Mouse (Mus musculus): ENCODE measurements around the gene Lrrc74b. TPM values are rescaled to one million over a fixed set of nuclear protein-coding genes. Genes with fewer than 3 reads are reported as not detected.

The Lrrc74b gene
- polyA plus RNA-seq, 1 experiment from 2014 or later: 0.20 TPM

GRCm38 (mm10) chr16:17575870-17576824, 15.1 kb upstream of the Lrrc74b start:
- no peak for ATAC-seq (ENCODE audit: insufficient number of reproducible peaks, low FRiP score, low TSS enrichment, low read depth)
- H3K4me2 ChIP-seq (ENCODE audit: low read depth, severe bottlenecking): peak overlapping the region; percentile 63
- WGBS: 14% methylated on average over 45 of the region's 45 CpGs
- H3K4me1 ChIP-seq (ENCODE audit: control insufficient read depth, insufficient read depth, low read length): no peaks in the 10 kb centered on the region
- no peaks in the 10 kb centered on the region for H3K36me3 ChIP-seq (ENCODE audit: control insufficient read depth, insufficient read depth, low read length)
- peak overlapping the region; percentile 41 for H3K4me3 ChIP-seq (ENCODE audit: low read depth, low read length)
- no peak overlapping the region for H3K27ac ChIP-seq (replicated peaks; ENCODE audit: low read depth, low read length)
- H3K9me3 ChIP-seq (ENCODE audit: control insufficient read depth, low read length): no peaks in the 10 kb centered on the region
- DNase-seq (ENCODE audit: low spot score): peak; percentile 46
- H3K27me3 ChIP-seq (ENCODE audit: control insufficient read depth, insufficient read depth, low read length): peaks cover 27% of the 10 kb centered on the region
- peak overlapping the region; percentile 32; the same call in 1 of the 2 replicates for H3K9ac ChIP-seq (ENCODE audit: low read length)

DNA sequence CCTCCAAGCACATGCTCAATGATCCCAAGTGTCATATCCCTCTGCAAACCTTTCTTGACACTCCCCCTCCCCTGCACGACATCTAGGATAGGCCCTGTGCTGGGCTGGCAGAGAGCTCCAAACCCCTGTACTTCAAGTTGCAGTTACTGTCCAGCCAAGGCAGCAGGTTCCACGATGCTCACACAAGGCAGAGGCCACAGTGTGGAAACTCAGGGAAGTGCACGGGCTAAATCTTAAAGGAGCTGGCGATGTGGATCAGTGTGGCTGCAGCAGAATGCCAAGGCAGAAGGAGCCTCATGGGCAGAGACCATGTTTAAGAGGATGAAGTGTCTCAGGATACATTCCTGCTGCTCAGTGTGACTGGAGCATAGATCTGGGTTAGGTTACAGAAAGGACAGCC, 5.1 kb upstream of the Lrrc74b start:
- Histone ChIP-seq H3K27ac (replicated peaks; ENCODE audit: low read depth, low read length) (no peak overlapping the region), H3K4me2 (ENCODE audit: low read depth, severe bottlenecking) (no peak overlapping the region), H3K4me3 (ENCODE audit: low read depth, low read length) (no peak overlapping the region), H3K9me3 (ENCODE audit: control insufficient read depth, low read length) (no peaks in the 10 kb centered on the region), H3K9ac (ENCODE audit: low read length) (no peak overlapping the region), H3K4me1 (ENCODE audit: control insufficient read depth, insufficient read depth, low read length) (peaks cover 3% of the 10 kb centered on the region; the same call in 1 of the 2 replicates), H3K27me3 (ENCODE audit: control insufficient read depth, insufficient read depth, low read length) (0 out of 2 replicates have a peak, but pooled peaks cover 4% of the 10 kb centered on the region), H3K36me3 (ENCODE audit: control insufficient read depth, insufficient read depth, low read length) (no peaks in the 10 kb centered on the region)
- DNase-seq (ENCODE audit: low spot score) (no peak), ATAC-seq (ENCODE audit: insufficient number of reproducible peaks, low FRiP score, low TSS enrichment, low read depth) (no peak)
- WGBS: 33% methylated on average over 4 of the region's 4 CpGs

DNA sequence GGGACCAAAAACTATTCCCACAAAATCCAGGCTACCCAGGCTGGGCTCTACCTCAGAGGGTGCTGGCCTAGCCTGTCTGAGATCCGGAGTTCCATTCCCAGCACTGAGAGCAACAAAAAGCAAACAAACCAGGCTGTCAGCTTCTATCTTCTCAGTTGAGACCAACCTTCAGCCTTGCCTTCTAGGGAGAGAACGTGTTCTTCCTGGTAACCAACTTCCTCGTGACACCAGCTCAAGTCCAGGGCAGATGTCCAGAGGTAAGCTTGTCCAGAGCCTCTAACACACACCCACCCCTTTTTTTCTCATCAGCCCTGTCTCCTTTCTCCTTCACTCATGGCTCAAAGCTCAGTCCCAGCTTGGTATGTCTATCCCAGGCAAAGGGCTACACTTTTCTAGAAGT, 3.7 kb upstream of the Lrrc74b start:
- no peak overlapping the region for H3K4me2 ChIP-seq (ENCODE audit: low read depth, severe bottlenecking)
- no peaks in the 10 kb centered on the region for H3K9me3 ChIP-seq (ENCODE audit: control insufficient read depth, low read length)
- no peak overlapping the region for H3K27ac ChIP-seq (replicated peaks; ENCODE audit: low read depth, low read length)
- 69% methylated on average over 3 of the region's 3 CpGs for WGBS
- peaks cover 11% of the 10 kb centered on the region; the same call in 1 of the 2 replicates for H3K27me3 ChIP-seq (ENCODE audit: control insufficient read depth, insufficient read depth, low read length)
- peaks cover 6% of the 10 kb centered on the region for H3K4me1 ChIP-seq (ENCODE audit: control insufficient read depth, insufficient read depth, low read length)
- no peak for DNase-seq (ENCODE audit: low spot score)
- ATAC-seq (ENCODE audit: insufficient number of reproducible peaks, low FRiP score, low TSS enrichment, low read depth): no peak
- H3K36me3 ChIP-seq (ENCODE audit: control insufficient read depth, insufficient read depth, low read length): no peaks in the 10 kb centered on the region
- no peak overlapping the region for H3K9ac ChIP-seq (ENCODE audit: low read length)
- no peak overlapping the region for H3K4me3 ChIP-seq (ENCODE audit: low read depth, low read length)

- Histone ChIP-seq H3K4me1 (ENCODE audit: control insufficient read depth, insufficient read depth, low read length) (peaks cover 6% of the 10 kb centered on the region), H3K9me3 (ENCODE audit: control insufficient read depth, low read length) (no peaks in the 10 kb centered on the region), H3K27ac (replicated peaks; ENCODE audit: low read depth, low read length) (no peak overlapping the region), H3K27me3 (ENCODE audit: control insufficient read depth, insufficient read depth, low read length) (peaks cover 11% of the 10 kb centered on the region; the same call in 1 of the 2 replicates), H3K9ac (ENCODE audit: low read length) (no peak overlapping the region), H3K4me2 (ENCODE audit: low read depth, severe bottlenecking) (no peak overlapping the region), H3K36me3 (ENCODE audit: control insufficient read depth, insufficient read depth, low read length) (no peaks in the 10 kb centered on the region), H3K4me3 (ENCODE audit: low read depth, low read length) (no peak overlapping the region)
- no peak for ATAC-seq (ENCODE audit: insufficient number of reproducible peaks, low FRiP score, low TSS enrichment, low read depth)
- DNase-seq (ENCODE audit: low spot score): no peak
- WGBS: 69% methylated on average over 2 of the region's 2 CpGs
Observed at GRCm38 (mm10) chr16:17564221-17564620, 3.2 kb upstream of the Lrrc74b start.

GRCm38 (mm10) chr16:17563580-17563979, 2.5 kb upstream of the Lrrc74b start:
- no peak overlapping the region for H3K4me3 ChIP-seq (ENCODE audit: low read depth, low read length)
- no peak overlapping the region for H3K27ac ChIP-seq (replicated peaks; ENCODE audit: low read depth, low read length)
- H3K27me3 ChIP-seq (ENCODE audit: control insufficient read depth, insufficient read depth, low read length): peaks cover 11% of the 10 kb centered on the region; the same call in 1 of the 2 replicates
- H3K4me1 ChIP-seq (ENCODE audit: control insufficient read depth, insufficient read depth, low read length): peaks cover 9% of the 10 kb centered on the region
- no peak overlapping the region for H3K4me2 ChIP-seq (ENCODE audit: low read depth, severe bottlenecking)
- WGBS: 32% methylated on average over 1 of the region's 1 CpGs
- no peak overlapping the region for H3K9ac ChIP-seq (ENCODE audit: low read length)
- H3K9me3 ChIP-seq (ENCODE audit: control insufficient read depth, low read length): no peaks in the 10 kb centered on the region
- no peak for ATAC-seq (ENCODE audit: insufficient number of reproducible peaks, low FRiP score, low TSS enrichment, low read depth)
- no peak for DNase-seq (ENCODE audit: low spot score)
- H3K36me3 ChIP-seq (ENCODE audit: control insufficient read depth, insufficient read depth, low read length): no peaks in the 10 kb centered on the region

- WGBS: 3% methylated on average over 10 of the region's 10 CpGs
- ATAC-seq (ENCODE audit: insufficient number of reproducible peaks, low FRiP score, low TSS enrichment, low read depth): peak; percentile 65
- Histone ChIP-seq H3K36me3 (ENCODE audit: control insufficient read depth, insufficient read depth, low read length) (no peaks in the 10 kb centered on the region), H3K4me3 (ENCODE audit: low read depth, low read length) (peak within 1 kb of the TSS; percentile 12), H3K4me1 (ENCODE audit: control insufficient read depth, insufficient read depth, low read length) (peaks cover 14% of the 10 kb centered on the region), H3K27ac (replicated peaks; ENCODE audit: low read depth, low read length) (no peak within 1 kb of the TSS), H3K4me2 (ENCODE audit: low read depth, severe bottlenecking) (peak within 1 kb of the TSS; percentile 21), H3K27me3 (ENCODE audit: control insufficient read depth, insufficient read depth, low read length) (peaks cover 11% of the 10 kb centered on the region; the same call in 1 of the 2 replicates), H3K9ac (ENCODE audit: low read length) (peak within 1 kb of the TSS; percentile 27; the same call in 1 of the 2 replicates), H3K9me3 (ENCODE audit: control insufficient read depth, low read length) (no peaks in the 10 kb centered on the region)
- DNase-seq (ENCODE audit: low spot score): peak; percentile 71
Observed at GRCm38 (mm10) chr16:17561751-17562208, 733 bp upstream of the Lrrc74b start, which contains the start of gene P2rx6. TSS of gene P2rx6 (plus strand) at chr16:17561885.

DNA sequence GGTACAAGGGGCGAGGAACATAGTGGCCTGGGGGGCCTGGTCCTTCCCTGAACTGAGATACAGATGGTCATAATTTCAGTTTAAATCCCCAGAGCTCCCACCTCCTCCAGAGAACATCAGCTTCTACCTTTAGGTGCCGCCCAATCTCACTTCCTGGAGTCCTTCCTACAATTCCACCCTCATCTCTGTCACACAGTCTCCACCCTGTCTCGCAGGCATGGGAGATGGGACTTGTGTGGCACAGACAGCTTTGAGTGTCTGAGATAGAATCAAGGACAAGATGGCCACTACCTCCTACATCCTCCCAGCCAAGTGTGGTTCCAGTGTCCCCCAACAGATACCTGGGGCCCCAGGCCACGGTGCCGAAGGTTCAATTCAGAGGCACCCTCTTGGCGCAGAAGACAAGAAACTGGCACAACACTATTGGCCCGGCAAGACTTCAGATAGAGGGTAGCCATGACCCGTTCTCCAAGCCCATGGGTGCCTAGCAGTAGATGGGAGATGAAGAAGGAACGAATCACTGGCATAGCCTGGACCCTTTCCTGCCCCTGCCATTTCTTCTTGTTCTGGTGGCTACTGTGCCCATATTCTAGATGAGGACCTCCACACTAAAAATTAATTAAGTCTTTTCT, 1.5 kb downstream of the Lrrc74b start:
- peaks cover 14% of the 10 kb centered on the region for H3K4me1 ChIP-seq (ENCODE audit: control insufficient read depth, insufficient read depth, low read length)
- H3K4me3 ChIP-seq (ENCODE audit: low read depth, low read length): no peak overlapping the region
- no peak for DNase-seq (ENCODE audit: low spot score)
- peaks cover 11% of the 10 kb centered on the region; the same call in 1 of the 2 replicates for H3K27me3 ChIP-seq (ENCODE audit: control insufficient read depth, insufficient read depth, low read length)
- no peak overlapping the region for H3K27ac ChIP-seq (replicated peaks; ENCODE audit: low read depth, low read length)
- H3K9ac ChIP-seq (ENCODE audit: low read length): no peak overlapping the region
- H3K4me2 ChIP-seq (ENCODE audit: low read depth, severe bottlenecking): no peak overlapping the region
- no peak for ATAC-seq (ENCODE audit: insufficient number of reproducible peaks, low FRiP score, low TSS enrichment, low read depth)
- no peaks in the 10 kb centered on the region for H3K9me3 ChIP-seq (ENCODE audit: control insufficient read depth, low read length)
- H3K36me3 ChIP-seq (ENCODE audit: control insufficient read depth, insufficient read depth, low read length): no peaks in the 10 kb centered on the region
- 67% methylated on average over 9 of the region's 9 CpGs for WGBS

DNA sequence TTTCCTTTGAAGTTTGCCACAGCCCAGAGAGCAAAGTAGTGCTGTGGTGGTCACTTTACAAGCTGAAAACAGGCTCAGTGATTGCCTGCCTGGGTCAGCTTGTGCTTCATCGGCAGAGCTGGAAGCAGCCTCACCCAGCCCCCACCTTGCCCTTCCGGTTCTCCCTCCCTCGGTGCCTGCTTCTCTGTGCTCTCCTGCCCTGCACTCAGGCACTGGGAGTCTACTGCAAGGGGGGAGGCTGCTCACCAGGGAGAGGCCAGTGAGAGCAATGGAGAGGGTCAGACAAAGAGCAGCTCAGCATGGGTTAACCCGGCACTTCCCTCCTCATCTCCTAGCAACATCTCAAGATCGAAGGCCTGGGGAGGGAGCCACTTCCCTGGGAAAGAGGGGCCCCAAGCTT, 2.2 kb downstream of the Lrrc74b start:
- Histone ChIP-seq H3K4me1 (ENCODE audit: control insufficient read depth, insufficient read depth, low read length) (peaks cover 20% of the 10 kb centered on the region), H3K9ac (ENCODE audit: low read length) (no peak overlapping the region), H3K27ac (replicated peaks; ENCODE audit: low read depth, low read length) (no peak overlapping the region), H3K27me3 (ENCODE audit: control insufficient read depth, insufficient read depth, low read length) (peaks cover 11% of the 10 kb centered on the region; the same call in 1 of the 2 replicates), H3K36me3 (ENCODE audit: control insufficient read depth, insufficient read depth, low read length) (no peaks in the 10 kb centered on the region), H3K4me2 (ENCODE audit: low read depth, severe bottlenecking) (peak overlapping the region; percentile 27; the same call in 1 of the 2 replicates), H3K9me3 (ENCODE audit: control insufficient read depth, low read length) (no peaks in the 10 kb centered on the region), H3K4me3 (ENCODE audit: low read depth, low read length) (no peak overlapping the region)
- DNase-seq (ENCODE audit: low spot score) (peak; percentile 38), ATAC-seq (ENCODE audit: insufficient number of reproducible peaks, low FRiP score, low TSS enrichment, low read depth) (no peak)
- WGBS: 0% methylated on average over 5 of the region's 5 CpGs

Data from limb, embryonic 11.5 days (tissue).